Mouse (Mus musculus) adrenal gland, postnatal 10 days (tissue): ENCODE data around the gene Tra2b. TPM values are rescaled to one million over a fixed set of nuclear protein-coding genes. Genes with fewer than 3 reads are reported as not detected.
"Not testable (repeated sequence)": the region's sequence is repeated elsewhere in the genome, so short reads cannot be mapped to it uniquely, and the experiment has no call there.

ENCODE experiments used
- DNase-seq: peaks from one replicate; pipeline ENCODE4 v3.0.0; 2021; ENCODE audit warnings: mixed read lengths
- total RNA-seq, 2 experiments: library from RNA; stranded (reverse); gene quantifications; 2 replicates each; pipeline ENCODE4 v1.2.3; 2021

Gene Tra2b
- total RNA-seq, 2 experiments from 2014 or later = 107 to 109 TPM

DNA sequence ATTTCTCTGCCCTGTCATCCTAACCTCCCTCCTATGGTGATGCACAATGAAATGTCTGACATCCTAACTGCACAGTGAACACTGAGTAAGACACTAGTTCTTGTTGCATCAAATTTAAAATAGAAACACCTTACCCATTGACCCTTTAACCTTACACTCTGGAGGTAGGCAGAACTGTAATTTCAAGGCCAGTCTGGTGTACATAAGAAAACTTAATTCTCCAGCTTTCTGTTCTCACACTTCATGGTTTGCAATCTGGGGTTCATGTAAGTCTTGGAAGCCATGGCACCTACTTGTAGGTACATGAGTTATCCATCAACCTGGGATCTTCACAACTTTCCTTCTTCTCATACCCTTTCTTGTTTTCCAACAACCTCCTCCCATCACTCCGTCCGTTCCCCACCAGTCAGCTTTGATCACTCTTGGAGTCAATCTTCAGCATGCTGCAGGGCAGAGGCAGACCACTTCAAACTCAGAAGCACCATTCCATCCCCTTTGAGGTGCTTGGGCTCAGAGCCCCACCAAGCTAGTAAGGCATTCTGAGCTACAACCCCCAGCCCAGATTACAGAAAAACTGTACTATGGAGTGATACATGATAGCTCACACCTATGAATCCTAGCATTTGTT lies 23.5 kb downstream of the Tra2b start:
- no peak for DNase-seq

DNA sequence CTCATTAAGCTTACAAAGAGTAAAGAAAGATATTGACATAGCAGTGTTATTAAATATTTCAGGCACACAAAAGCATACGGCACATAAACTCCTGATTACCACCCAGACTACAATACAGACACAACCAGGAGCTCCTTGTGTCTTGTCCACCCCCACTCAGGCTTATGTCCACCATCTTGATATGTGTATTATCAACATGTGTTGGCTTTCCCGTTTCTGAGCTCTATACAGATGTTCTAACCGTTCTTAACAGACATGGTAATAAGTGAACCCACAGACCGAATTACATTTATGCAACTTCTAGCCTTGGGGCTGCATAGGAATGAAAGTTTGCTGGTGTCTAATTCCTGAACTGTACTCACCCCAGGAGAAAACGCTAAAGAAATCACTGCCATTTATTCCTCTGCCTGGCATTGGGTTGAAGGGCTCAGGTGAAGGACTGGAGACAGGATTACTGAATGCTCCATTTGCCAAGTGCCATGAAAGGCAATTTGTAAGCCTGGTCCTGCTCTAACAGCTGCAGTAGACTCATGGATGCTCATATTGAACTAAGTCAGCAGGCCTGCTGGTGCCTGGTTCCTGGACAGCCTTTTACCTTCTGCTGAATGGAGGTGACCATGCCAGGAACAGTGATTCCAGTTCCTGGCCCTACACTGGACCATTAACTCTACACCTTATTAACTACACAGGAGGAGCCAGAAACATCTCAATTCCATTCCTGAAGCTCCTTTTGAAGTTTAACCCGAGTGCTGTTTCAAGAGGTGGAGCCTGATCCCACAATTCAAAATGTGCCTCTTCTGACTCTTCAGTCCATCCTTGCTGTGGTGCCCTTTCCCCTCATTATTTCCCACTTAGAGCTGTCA lies 24.2 kb downstream of the Tra2b start:
- no peak for DNase-seq

DNA sequence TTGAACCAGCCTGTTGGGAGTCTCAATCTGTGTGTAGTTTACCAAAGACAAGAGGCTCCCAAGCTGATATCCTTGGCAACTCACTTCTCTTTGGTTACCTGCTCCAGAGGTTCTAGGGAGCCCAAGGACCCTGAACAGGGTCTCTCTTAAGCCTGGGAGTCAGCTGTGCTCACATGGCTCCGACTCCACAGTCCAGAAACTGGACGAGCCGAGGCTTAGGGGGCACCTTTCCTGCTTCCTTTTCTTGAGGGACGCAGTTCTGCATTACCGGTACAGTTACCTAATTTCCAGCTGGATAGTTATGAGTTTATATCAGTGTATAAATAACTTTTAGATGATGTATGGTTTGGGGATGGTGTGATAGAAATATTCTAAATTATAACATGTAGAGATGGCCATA lies 24.9 kb downstream of the Tra2b start:
- DNase-seq = no peak

DNA sequence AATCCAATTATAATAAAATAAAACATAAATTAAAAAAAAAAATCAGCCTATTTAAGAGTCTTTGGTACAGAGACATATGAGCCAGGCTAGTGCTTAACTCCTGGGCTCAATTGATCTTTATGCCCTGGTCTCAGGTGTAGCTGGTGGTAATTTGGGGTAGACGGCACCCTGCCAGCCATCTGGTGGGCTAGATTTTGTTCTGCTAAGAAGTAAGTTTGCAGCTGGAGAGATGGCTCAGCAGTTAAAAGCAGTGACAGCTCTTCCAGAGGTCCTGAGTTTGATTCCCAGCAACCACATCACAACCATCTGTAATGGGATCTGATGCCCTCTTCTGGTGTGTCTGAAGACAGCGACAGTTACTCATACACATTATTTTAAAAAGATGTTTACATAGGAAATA lies 25.8 kb downstream of the Tra2b start:
- DNase-seq = no peak

DNA sequence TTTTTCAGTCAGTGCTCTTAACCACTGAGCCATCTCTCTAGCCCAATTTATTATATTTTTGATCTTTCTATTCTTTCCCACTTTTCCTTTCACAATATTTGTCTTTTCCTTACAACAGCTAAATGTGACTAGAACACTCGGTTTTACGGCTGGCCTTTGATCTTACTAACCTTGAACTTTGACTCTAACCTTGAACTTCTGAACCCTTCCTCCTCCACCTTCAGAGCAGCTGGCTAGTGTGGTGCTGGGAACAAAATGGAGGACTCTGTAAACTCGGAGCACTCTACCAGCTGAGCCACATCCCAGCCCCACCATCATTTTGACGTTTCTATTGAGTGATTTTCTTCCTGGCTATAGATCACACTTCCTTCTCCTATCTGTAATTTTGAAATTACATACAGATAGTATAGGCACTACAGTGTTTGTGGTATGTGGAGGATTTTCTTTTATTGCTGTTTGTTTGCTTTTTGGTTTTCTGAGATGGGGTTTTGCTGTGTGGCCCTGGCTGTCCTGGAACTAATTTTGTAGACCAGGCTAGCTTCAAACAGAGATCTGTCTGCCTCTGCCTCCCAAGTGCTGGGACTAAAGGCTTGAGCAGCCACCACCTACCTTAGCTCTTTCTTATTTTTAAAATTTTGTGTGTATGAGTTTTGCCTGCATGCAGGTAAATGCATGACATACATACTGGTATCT lies 26.7 kb downstream of the Tra2b start:
- no peak for DNase-seq

DNA sequence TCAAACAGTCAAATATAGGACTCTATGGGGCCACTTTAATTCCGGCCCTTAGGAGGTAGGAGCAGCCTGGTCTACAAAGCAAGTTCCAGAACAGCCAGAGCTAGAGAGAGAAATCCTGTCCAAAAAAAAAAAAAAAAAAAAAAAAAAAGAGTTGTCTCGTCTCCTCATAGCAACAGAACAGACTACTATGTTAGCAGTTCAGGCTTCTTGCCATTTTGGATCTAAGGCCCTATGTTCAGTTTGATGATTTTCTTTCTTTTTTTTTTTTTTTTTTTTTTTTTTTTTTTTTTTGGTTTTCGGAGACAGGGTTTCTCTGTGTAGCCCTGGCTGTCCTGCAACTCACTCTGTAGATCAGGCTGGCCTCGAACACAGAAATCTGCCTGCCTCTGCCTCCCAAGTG lies 27.4 kb downstream of the Tra2b start:
- not testable (repeated sequence) for DNase-seq

DNA sequence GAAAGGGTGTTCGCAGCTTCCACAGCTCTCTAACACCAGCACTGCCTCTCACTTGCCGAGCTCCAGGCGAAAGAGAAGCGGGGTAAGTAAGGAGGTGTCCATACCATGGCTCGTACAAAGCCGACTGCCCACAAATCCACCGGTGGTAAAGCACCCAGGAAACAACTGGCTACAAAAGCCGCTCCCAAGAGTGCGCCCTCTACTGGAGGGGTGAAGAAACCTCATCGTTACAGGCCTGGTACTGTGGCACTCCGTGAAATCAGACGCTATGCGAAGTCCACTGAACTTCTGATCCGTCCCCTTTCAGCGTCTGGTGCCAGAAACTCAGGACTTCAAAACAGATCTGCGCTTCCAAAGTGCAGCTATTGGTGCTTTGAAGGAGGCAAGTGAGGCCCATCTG lies 29.0 kb downstream of the Tra2b start:
- no peak for DNase-seq

DNA sequence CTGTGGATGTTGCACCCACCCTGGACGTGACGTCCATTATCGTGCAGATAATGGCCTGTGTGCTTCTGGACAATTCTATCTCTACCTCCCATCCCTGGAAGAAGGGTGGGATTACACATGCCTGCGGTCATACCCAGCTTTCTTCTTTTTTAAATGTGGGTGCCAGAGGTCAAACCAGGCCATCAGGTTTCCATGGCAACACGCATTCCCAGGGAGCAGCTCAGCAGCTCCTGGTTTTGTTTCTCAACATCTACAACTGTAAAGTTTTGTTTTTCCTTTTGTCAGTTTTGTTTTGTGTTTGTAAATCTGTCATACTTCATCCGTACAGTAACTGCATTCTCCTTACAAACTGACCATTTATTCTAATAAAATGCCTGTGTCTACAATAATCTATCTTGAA lies 31.3 kb downstream of the Tra2b start:
- DNase-seq = peak; percentile 27

DNA sequence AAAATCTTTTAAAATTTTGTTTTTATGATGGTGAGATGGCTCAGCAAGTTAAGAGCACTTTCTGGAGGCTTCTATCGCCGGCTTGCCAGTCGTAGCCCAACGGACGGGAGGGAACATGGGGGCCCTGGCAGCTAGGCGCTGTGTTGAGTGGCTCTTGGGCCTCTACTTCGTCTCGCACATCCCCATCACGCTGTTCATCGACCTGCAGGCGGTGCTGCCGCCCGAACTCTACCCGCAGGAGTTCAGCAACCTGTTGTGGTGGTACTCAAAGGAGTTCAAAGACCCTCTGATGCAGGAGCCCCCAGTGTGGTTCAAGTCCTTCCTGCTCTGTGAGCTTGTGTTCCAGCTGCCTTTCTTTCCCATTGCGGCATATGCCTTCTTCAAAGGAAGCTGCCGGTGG lies 35.5 kb downstream of the Tra2b start:
- not testable (repeated sequence) for DNase-seq

DNA sequence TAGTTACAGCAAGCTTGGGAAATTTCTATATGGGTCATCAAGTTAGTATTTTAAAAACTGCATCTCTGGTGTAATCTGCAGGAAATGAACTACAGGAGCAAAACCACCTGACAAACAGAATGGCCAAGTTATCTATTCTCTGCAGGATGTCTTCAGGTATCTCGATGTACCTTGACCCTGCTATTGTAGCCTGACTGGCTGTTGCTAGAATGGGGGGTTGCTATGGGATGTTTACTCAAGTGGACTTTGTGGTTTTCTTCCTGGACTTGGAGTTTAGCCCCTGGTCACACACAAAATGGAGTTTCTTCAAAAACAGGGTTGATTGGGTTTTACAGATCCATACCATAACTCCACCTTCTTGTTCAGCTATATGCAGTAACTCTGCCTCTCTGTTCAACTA lies 62.3 kb downstream of the Tra2b start:
- DNase-seq = no peak

DNA sequence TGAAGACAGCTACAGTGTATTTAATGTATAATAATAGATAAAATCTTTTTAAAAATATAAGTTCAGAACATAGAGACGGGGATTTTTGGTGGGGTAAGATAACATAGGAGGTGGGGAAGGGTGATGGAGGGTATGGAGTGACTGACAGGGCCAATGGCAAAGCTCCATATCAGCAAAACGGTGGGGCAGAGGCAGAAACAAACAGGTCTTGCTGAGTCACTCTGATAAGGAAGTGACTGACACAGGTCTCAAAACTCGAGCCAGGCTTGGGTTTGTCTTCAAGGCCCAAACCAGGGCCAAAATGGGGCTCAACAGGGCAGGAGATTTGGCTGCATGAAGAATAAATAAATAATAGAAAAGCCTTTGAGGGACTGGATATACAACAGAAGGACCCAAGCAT lies 63.9 kb downstream of the Tra2b start:
- DNase-seq = no peak

DNA sequence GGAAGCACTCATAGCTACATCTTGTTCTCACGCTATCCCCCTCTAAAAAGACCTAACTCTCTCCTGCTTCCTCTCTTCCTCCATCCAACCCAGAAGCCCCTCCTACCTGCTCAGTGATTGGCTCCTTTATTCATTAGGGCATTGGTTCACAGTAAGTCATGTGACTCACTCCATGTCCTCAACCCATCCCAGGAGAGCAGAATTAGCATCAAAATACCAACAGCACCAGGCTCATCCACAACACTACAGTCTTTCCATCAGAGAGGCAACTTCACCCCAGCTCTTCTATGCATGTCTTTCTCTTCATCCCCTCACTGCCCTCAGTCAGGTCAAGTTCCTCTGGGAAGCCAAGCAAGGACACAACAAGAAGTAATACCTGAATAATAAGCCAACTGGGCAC lies 65.3 kb downstream of the Tra2b start:
- no peak for DNase-seq

Other genes with a start within 250 kb of the Tra2b start
- gene Igf2bp2, start 102.7 kb downstream of the Tra2b start, total RNA-seq = 10 to 100 TPM; 15.8 to 21.8 TPM
- gene Etv5, start 173.7 kb upstream of the Tra2b start, total RNA-seq = 10 to 100 TPM; 17.6 to 21.8 TPM